In genomic region chr1:134049542-134049941, GRCm38 (mm10) we compare ENCODE assay signal across 17 mouse cellular contexts. TPM values are rescaled to one million over a fixed set of nuclear protein-coding genes. Genes with fewer than 3 reads are reported as not detected.
"Had no signal": no experiment of that assay in that cellular context is flagged by ENCODE, and none has a peak within 500 bp of the region (broad histone marks: within the 10 kb centered on the region; RNA-seq: fewer than 3 reads in every experiment).

No protein-coding gene starts in this region.

- H3K27ac ChIP-seq: liver, embryonic 12.5 days; liver, embryonic 14.5 days; midbrain, embryonic 12.5 days; neural tube, embryonic 13.5 days; neural tube, embryonic 15.5 days had no signal

- H3K4me3 ChIP-seq: liver, embryonic 12.5 days; midbrain, embryonic 10.5 days; midbrain, embryonic 12.5 days; myocyte; neural tube, embryonic 13.5 days; neural tube, embryonic 15.5 days had no signal

- H3K27me3 ChIP-seq: neural tube, embryonic 13.5 days; neural tube, embryonic 15.5 days had no signal

- H3K9ac ChIP-seq: liver, embryonic 12.5 days; liver, embryonic 14.5 days; lung, embryonic 14.5 days; midbrain, embryonic 12.5 days; neural tube, embryonic 13.5 days; neural tube, embryonic 15.5 days had no signal

- H3K4me1 ChIP-seq: neural tube, embryonic 13.5 days had no signal

- H3K9me3 ChIP-seq: liver, embryonic 12.5 days; midbrain, embryonic 10.5 days; midbrain, embryonic 12.5 days; neural tube, embryonic 13.5 days; neural tube, embryonic 15.5 days had no signal

- DNase-seq: lung, embryonic 14.5 days; midbrain, embryonic 14.5 days; retina, postnatal 1 day; right cerebral cortex, adult 18-20 months; right cerebral cortex, postnatal 14 days; spleen, adult 18-20 months; thymus, adult 18-20 months; thymus, postnatal 25 days had no signal

- H3K36me3 ChIP-seq: liver, embryonic 12.5 days; midbrain, embryonic 10.5 days; midbrain, embryonic 12.5 days; neural tube, embryonic 13.5 days; neural tube, embryonic 15.5 days had no signal

- H3K4me2 ChIP-seq: liver, embryonic 12.5 days; lung, embryonic 14.5 days; midbrain, embryonic 12.5 days; neural tube, embryonic 13.5 days; neural tube, embryonic 15.5 days had no signal

RNA-seq across cellular contexts. Expression of gene Fmod, which starts 12.5 kb away (rescaled TPM):
- total RNA-seq: megakaryocyte, adult 5-6 weeks; megakaryocyte-erythroid progenitor cell, adult 5-6 weeks had no signal
